Mouse (Mus musculus): ENCODE measurements at regions not wholly inside any gene's neighbourhood (a gene's known extent, or its start where the extent isn't known, plus 50 kb on each side); places are given as distances from the start of the nearest gene placed in this dataset.
"Not testable (repeated sequence)": the region's sequence is repeated elsewhere in the genome, so short reads cannot be mapped to it uniquely, and the experiment has no call there.

DNA sequence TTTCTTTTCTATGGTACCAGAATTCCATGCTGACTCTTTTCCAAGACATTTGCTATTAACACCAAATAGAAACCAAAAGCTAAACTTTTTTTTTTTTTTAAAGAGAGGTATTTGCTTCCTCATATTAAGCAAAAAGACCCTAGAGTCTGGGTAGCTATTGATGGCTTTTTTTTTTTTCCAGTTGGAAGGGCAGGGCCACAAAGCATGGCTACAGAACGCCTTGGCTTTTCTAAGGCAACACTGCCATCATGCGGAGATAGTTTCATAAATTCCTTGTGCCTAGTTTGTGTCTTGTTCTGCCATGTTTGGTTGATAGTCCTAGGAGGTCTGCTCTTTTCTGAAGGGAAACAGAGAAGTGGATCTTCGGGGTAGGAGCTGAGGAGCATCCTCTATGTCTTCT, 121.4 kb upstream of the Olfr1324 start:
- ATAC-seq (0 out of 2 replicates have a peak, but pooled peaks have one; percentile 32), DNase-seq (ENCODE audit: low spot score) (peak; percentile 79)
- Histone ChIP-seq H3K9me3 (ENCODE audit: low read length) (no peaks in the 10 kb centered on the region), H3K4me3 (ENCODE audit: low read length) (peak overlapping the region; percentile 33), H3K36me3 (ENCODE audit: insufficient read depth, low read length) (no peaks in the 10 kb centered on the region), H3K27ac (no peak overlapping the region), H3K4me1 (ENCODE audit: insufficient read depth, low read length) (no peaks in the 10 kb centered on the region), H3K4me2 (ENCODE audit: low read depth, low read length) (peak overlapping the region; percentile 49), H3K9ac (replicated peaks; ENCODE audit: low read length) (no peak overlapping the region), H3K27me3 (ENCODE audit: insufficient read depth, low read length) (no peaks in the 10 kb centered on the region)
- WGBS, result 50% methylated on average over 3 of the region's 3 CpGs
- peak; percentile 44 for TF ChIP-seq CTCF (IDR thresholded peaks at IDR 0.05; ENCODE audit: low read depth)

DNA sequence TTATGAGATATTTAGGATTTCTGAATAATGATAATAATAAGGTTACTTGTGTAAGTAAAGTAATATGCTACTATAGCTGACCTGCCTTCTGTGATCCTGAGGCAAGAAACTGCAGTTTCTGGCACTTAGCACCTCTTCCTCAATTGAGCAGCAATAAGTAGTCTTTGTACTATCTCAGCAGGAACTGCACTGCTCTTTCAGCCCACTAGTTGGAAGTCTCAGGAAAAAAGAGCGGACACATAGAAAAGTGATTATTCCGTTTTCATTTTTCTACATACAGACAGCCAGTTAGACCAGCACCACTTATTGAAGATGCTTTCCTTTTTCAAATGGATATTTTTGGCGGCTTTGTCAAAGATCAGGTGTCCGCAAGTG, 109.5 kb upstream of the Olfr1324 start:
- peak; percentile 55; the same call in 1 of the 2 replicates for ATAC-seq
- peak overlapping the region; percentile 34; the same call in 1 of the 2 replicates for H3K4me2 ChIP-seq (ENCODE audit: low read depth, low read length)
- H3K9me3 ChIP-seq (ENCODE audit: low read length), result not testable (repeated sequence)

DNA sequence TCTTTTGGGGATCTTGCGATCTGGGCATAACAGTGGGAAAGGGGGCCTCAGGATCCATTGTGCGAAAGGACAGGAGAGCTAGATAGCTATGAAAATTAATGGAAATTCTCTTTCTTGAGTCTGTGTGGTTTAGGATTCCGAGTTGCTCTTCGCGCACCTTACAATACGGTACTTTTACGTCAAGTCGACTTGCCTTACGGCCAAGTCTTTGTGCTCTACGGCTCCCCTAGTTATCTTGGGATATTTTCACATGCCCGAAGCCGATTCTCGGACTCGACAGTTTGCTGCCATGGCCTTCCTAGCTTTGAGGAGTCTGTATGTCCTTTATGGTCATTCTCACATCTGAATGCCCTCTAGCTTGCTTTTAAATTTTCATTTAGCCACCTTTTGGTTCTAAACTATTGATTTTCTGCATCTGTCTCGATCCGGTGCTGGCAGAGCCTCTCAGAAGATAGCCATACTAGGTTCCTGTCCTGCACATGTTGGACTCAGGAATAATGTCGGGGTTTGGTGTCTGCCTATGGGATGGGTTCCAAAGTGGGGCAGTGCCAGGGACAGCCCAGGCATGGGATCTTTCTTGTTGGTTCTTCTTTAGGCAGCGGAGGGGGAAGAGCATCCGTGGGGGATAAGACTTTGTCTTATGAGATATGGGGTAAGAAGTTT, 109.0 kb upstream of the Olfr1324 start:
- Histone ChIP-seq H3K4me1 (ENCODE audit: insufficient read depth, low read length) (no peaks in the 10 kb centered on the region), H3K4me3 (ENCODE audit: low read length) (peak overlapping the region; percentile 32), H3K9me3 (ENCODE audit: low read length) (no peaks in the 10 kb centered on the region), H3K4me2 (ENCODE audit: low read depth, low read length) (peak overlapping the region; percentile 34; the same call in 1 of the 2 replicates), H3K27ac (no peak overlapping the region), H3K36me3 (ENCODE audit: insufficient read depth, low read length) (no peaks in the 10 kb centered on the region), H3K9ac (replicated peaks; ENCODE audit: low read length) (no peak overlapping the region), H3K27me3 (ENCODE audit: insufficient read depth, low read length) (no peaks in the 10 kb centered on the region)
- 71% methylated on average over 19 of the region's 19 CpGs for WGBS
- no peak for TF ChIP-seq CTCF (IDR thresholded peaks at IDR 0.05; ENCODE audit: low read depth)
- DNase-seq (ENCODE audit: low spot score) (peak; percentile 68), ATAC-seq (peak; percentile 64)

More for the DNA sequence above, 109.5 kb upstream of the Olfr1324 start:
- not testable (repeated sequence) for H3K27ac ChIP-seq; H3K4me1 ChIP-seq (ENCODE audit: insufficient read depth, low read length); H3K9ac ChIP-seq (replicated peaks; ENCODE audit: low read length); H3K36me3 ChIP-seq (ENCODE audit: insufficient read depth, low read length); H3K27me3 ChIP-seq (ENCODE audit: insufficient read depth, low read length); DNase-seq (ENCODE audit: low spot score)
- H3K4me3 ChIP-seq (ENCODE audit: low read length), result peak overlapping the region; percentile 32
- WGBS, result 78% methylated on average over 4 of the region's 4 CpGs

DNA sequence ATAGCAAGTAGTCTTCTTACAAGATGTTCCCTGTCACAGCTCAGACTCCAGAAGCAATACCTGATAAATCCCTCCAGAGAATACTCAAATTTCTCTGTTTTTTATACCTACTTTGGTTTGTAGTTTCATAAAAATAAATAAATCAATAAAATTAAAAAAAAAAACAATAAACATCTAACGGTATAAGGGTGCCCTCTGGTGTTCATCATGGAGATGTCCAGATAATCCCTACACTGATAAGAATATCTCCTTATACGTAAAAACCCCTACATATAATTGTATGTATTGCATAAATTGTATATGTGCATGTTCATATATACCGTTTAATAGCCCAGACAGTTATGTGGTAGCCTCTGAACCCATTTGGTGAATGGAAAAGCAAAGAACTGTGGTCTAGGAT, 75.7 kb upstream of the Olfr1324 start:
- H3K27me3 ChIP-seq (ENCODE audit: insufficient read depth, low read length), result no peaks in the 10 kb centered on the region
- TF ChIP-seq CTCF (IDR thresholded peaks at IDR 0.05; ENCODE audit: low read depth), result peak; percentile 51
- H3K9me3 ChIP-seq (ENCODE audit: low read length), result no peaks in the 10 kb centered on the region
- DNase-seq (ENCODE audit: low spot score) (peak; percentile 10), ATAC-seq (no peak)
- no peaks in the 10 kb centered on the region for H3K36me3 ChIP-seq (ENCODE audit: insufficient read depth, low read length)
- no peak overlapping the region for H3K27ac ChIP-seq
- H3K9ac ChIP-seq (replicated peaks; ENCODE audit: low read length), result no peak overlapping the region
- no peak overlapping the region for H3K4me2 ChIP-seq (ENCODE audit: low read depth, low read length)
- no peak overlapping the region for H3K4me3 ChIP-seq (ENCODE audit: low read length)
- H3K4me1 ChIP-seq (ENCODE audit: insufficient read depth, low read length), result no peaks in the 10 kb centered on the region
- 27% methylated on average over 3 of the region's 3 CpGs for WGBS

DNA sequence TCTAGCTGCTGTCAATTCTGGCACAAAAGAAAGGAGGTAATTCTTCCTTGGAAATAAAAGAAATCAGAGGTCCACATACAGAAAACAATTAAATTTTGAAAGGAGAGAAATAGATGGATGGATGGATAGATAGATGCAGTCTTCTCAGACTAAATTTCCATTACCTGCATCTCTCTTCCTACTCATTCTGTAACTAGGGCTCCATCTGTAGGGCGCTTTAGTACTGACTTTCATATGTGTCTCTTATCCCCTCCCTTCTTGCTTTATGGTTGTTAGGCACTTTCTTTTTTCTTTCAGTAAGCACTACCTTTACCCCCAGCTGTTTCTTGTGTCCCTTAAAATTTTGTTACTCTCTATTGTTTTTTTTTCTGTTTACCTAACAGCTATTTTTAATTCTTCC, 72.9 kb upstream of the Olfr1324 start:
- DNase-seq (ENCODE audit: low spot score) (peak; percentile 52), ATAC-seq (no peak)
- Histone ChIP-seq H3K27me3 (ENCODE audit: insufficient read depth, low read length) (no peaks in the 10 kb centered on the region), H3K36me3 (ENCODE audit: insufficient read depth, low read length) (no peaks in the 10 kb centered on the region), H3K4me2 (ENCODE audit: low read depth, low read length) (no peak overlapping the region), H3K27ac (no peak overlapping the region), H3K4me1 (ENCODE audit: insufficient read depth, low read length) (no peaks in the 10 kb centered on the region), H3K9ac (replicated peaks; ENCODE audit: low read length) (no peak overlapping the region), H3K4me3 (ENCODE audit: low read length) (no peak overlapping the region), H3K9me3 (ENCODE audit: low read length) (no peaks in the 10 kb centered on the region)
- TF ChIP-seq CTCF (IDR thresholded peaks at IDR 0.05; ENCODE audit: low read depth), result peak; percentile 58
- WGBS, result 37% methylated on average over 1 of the region's 1 CpGs

DNA sequence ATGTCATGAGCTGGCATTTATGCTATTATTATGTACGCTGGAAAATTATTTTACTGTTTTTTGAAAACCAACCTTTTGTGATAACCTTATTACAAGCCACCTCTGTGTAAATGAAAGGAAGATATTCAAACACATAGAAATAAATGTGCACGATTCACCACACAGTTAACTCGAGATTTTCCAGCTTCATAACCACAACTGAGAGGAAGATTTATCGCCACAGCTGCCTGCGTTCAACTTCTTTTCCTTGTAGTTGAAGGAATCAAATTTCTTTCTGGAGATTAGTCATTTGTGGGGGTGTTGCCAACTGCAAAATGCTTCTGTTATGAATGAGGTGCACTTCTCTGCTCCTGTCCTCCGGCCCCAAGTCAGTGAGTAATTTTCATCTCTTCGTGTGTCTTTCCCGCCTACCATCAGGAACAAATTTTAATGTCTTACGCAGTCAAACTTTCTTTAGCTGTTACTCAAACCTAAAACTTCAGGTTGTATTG, 62.2 kb upstream of the Olfr1324 start:
- H3K36me3 ChIP-seq (ENCODE audit: insufficient read depth, low read length); H3K4me3 ChIP-seq (ENCODE audit: low read length); H3K9ac ChIP-seq (replicated peaks; ENCODE audit: low read length); H3K4me2 ChIP-seq (ENCODE audit: low read depth, low read length); DNase-seq (ENCODE audit: low spot score); ATAC-seq; H3K27ac ChIP-seq; H3K9me3 ChIP-seq (ENCODE audit: low read length); H3K27me3 ChIP-seq (ENCODE audit: insufficient read depth, low read length); H3K4me1 ChIP-seq (ENCODE audit: insufficient read depth, low read length): not testable (repeated sequence)
- 84% methylated on average over 9 of the region's 9 CpGs for whole genome bisulfite sequencing
